Mouse (Mus musculus): ENCODE data around the gene Atxn1.

DNA sequence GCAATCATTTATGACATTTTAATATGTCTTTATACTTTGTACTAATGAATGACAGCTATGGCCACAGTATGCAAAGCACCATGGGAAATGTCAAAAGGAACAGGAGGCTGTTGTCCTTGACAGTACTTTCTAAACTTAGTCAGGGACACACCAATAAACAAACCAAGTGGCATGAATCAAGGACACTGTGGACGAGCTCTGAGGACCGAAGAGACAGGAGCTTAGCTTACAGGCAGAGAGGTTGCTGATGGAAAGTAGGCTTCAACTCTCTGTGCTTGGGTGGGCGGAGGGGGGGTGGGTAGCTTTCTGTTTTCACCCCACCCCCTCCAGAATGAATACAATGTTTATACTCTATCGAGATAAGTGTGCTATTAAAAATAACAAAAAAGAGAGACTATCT is 90.6 kb downstream of the Atxn1 start:
- TF ChIP-seq MYC (IDR thresholded peaks at IDR 0.05; ENCODE audit: low read depth, low read length) (no peak), ELF1 (IDR thresholded peaks at IDR 0.05; ENCODE audit: low read depth, low read length) (no peak), EP300 (IDR thresholded peaks at IDR 0.05; ENCODE audit: low read depth in 1 of 2, low read length in 2 of 2) (no peak), BHLHE40 (IDR thresholded peaks at IDR 0.05; ENCODE audit: borderline replicate concordance, low read depth, low read length) (no peak), CTCF (IDR thresholded peaks at IDR 0.05 in 2 of 3, conservative IDR thresholded peaks at IDR 0.05 in 1 of 3; ENCODE audit: control insufficient read depth in 1 of 3, insufficient read depth in 1 of 3, low read depth in 2 of 3, low read length in 3 of 3, poor library complexity in 1 of 3, severe bottlenecking in 1 of 3) (no peak), E2F4 (IDR thresholded peaks at IDR 0.05; ENCODE audit: borderline replicate concordance, low read depth, low read length) (no peak), POLR2A (IDR thresholded peaks at IDR 0.05; ENCODE audit: control insufficient read depth in 1 of 2, insufficient read depth in 1 of 2, low read depth in 1 of 2, low read length in 2 of 2, poor library complexity in 1 of 2) (no peak), GATA1 (IDR thresholded peaks at IDR 0.05; ENCODE audit: low read depth, low read length) (no peak), ZMIZ1 (IDR thresholded peaks at IDR 0.05; ENCODE audit: low read depth, low read length) (no peak), CHD2 (IDR thresholded peaks at IDR 0.05; ENCODE audit: low read length) (no peak), HCFC1 (IDR thresholded peaks at IDR 0.05; ENCODE audit: low read depth, low read length) (no peak), ZKSCAN1 (IDR thresholded peaks at IDR 0.05; ENCODE audit: low read depth, low read length) (no peak), MAFK (IDR thresholded peaks at IDR 0.05; ENCODE audit: borderline replicate concordance, low read depth, low read length) (no peak), TCF12 (IDR thresholded peaks at IDR 0.05; ENCODE audit: low read depth, low read length) (no peak)
